Mouse (Mus musculus) induced T-regulatory cell, adult 2 months (primary cell): Measurements from ENCODE around the gene Opcml.

Source experiments
- DNase-seq: peaks from one replicate; pipeline ENCODE4 v3.0.0-alpha.2; 2012; ENCODE audit warnings: low read depth

Gene Opcml

DNA sequence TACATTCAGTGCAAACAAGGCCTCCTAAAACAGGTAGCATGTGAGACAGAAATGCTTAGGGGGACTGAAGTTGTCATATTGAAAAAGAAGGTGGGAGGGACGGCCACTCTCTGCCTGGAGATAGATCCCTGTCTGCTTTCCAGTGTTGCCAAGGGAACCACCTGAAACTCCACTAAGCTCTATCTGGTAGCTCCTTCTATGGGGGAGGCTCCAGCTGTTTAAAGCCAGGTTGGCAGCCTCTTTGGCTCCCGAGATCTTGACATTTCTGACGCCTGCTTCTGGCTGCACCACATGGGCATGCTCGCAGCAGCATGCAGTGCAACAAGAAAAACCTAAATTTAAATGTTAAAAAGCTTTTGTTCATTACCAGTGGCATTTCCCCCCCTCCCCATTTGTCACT, 537.4 kb downstream of the Opcml start:
- no peak for DNase-seq

DNA sequence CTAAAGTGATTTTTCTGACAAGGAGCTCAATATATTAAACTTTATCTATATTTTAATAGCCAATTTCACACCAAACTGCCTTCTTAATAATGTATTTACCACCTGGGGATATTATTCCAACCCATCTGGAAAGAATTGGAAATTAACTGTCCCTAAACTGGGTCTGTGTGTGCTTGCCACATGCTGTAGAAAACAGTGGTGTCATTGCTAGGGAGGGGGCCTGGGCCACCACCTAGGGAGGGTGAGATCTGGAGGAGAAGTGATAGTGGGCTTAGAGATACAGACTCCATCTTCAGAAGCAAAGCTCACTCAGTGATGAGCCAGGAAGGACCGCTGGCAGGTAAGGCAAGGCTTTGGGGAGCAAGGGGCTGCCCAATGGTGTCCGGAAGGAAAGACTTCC, 537.9 kb downstream of the Opcml start:
- DNase-seq, result no peak

DNA sequence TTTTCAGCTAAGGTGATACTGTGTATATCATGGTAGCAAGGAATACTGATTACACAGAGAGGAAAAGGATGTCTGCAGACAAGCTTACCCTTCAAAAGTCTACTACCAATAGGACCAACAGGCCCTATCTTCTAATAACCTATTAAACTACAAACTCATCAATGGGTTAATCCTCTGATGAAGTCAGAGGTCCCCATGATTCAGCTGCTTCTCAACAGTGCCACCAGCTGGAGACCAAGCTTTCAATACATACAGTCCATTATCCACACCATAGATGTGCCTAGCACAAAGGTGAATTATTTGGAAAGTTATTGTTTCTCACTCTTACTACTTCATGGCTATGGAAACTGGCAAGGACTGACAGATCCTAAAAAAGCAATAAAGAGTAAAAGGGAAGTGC, 538.9 kb downstream of the Opcml start:
- no peak for DNase-seq

DNA sequence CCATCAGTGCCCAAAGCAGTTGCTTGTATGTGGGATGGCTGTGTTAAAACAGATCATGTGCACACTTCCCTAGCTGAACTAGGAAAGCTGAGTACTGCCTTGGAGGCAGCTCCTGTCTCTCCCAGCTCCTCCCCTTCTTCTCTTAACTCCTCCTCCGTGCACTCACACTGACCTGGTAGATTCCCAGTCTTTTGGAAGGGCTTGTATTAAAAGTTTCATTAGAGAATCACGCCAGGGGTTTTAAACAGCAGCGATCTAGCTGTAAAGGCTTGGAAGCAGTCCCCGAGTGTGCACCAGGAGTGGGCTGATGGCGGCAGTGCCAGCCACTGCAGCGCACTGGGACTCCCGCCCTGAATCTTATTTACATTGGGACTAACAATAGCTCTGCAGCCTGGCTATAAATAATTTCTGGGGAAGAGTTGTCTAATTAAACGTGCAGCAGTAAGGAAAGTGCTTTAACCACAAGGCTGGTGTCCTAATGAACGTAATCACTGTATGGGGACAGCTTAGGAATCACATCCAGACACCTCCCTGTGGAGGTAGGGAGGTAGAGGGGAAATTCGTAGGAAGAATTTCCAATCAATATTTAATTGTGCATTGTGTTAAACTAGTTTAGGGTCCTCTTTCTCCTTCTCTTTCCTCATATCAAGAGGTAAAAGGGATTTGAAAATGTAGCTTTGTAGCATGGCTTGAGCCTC, 546.1 kb downstream of the Opcml start:
- no peak for DNase-seq

DNA sequence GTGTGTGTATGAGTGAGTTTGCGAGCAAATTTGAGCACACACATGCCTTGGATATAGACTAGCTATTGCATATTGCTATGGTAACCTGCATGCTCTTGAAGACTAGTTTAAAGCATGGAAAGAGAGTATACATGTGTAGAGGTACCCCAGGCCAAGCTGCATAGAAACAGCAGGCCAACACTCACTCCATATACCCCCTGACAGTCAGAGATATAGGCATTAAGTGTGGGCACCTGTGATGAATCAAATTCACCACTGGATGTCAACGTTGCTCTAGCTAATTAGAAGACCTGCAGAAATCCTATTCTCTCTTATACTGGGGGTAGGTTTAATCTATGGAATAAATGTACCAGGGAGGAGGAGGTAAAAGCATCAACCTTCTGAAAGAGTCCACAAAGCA, 547.3 kb downstream of the Opcml start:
- DNase-seq, result no peak

GRCm38 (mm10) chr9:28354978-28355377, 564.4 kb downstream of the Opcml start:
- DNase-seq, result no peak

DNA sequence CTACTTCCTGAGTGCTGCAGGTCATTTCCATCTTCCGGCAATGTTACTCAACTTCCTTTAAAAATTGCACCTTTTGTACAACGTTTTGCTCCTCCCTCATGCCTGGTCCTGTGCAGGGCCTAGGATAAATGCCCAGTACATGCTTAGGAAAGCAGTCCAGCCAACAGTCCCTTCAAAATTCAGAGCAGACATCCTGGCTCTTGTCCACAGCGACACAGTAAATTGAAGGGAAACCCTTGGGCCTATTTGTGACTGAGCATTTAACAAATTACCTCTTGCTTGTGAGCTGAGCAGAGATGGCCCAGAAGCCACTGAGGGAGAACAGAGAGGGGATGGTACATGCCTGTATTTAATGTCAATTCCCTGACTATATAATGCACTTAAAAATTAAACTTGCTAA, 567.4 kb downstream of the Opcml start:
- DNase-seq, result no peak

GRCm38 (mm10) chr9:28360691-28361090, 570.1 kb downstream of the Opcml start:
- DNase-seq, result no peak

GRCm38 (mm10) chr9:28364473-28365159, 574.0 kb downstream of the Opcml start:
- no peak for DNase-seq

GRCm38 (mm10) chr9:28365160-28365473, 574.5 kb downstream of the Opcml start:
- no peak for DNase-seq

- DNase-seq, result no peak
Measured at GRCm38 (mm10) chr9:28386527-28387175, 596.1 kb downstream of the Opcml start.

- DNase-seq, result no peak
Measured at GRCm38 (mm10) chr9:28395222-28395621, 604.6 kb downstream of the Opcml start.

- no peak for DNase-seq
Measured at GRCm38 (mm10) chr9:28395638-28396037, 605.1 kb downstream of the Opcml start.

GRCm38 (mm10) chr9:28402770-28403650, 612.4 kb downstream of the Opcml start:
- DNase-seq, result no peak

GRCm38 (mm10) chr9:28403831-28404562, 613.4 kb downstream of the Opcml start:
- DNase-seq, result no peak

GRCm38 (mm10) chr9:28404616-28405015, 614.0 kb downstream of the Opcml start:
- DNase-seq, result no peak

DNA sequence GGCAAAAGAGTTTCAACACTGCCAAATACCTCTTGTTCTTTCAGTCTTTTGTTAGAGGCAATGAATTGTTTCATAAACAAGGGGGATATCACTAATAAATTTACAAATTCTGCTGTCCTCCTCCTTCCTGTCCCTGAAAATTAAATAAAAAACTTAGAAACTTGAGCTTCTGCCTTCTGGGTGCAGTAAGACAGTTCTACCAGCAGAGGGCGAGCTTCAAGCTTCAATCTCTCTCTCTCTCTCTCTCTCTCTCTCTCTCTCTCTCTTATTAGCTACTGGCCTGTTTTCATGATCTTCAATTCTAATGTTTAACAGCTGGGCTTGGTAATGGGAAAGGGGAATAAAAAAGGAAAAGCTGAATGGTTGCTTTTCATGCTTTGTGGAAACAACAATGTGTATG, 615.2 kb downstream of the Opcml start:
- peak; percentile 7 for DNase-seq

DNA sequence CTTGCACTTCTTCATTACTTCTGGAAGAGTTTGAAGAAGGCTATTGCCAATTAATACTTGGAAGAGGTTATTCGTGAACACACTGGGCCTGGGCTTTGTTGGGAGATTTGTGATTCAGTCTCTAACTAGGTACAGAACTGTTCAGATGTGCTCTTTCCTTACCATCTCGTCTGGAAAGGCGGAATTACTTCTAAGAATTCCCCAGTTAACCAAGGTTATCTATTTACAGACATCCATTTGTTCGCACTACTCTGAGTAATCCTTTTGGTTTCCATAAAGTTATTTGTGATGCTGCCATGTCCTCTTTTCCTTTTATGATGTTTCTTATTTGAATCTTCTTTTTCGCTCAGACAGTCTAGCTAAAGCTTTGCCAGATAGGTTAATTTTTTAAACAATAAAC, 630.2 kb downstream of the Opcml start:
- no peak for DNase-seq

GRCm38 (mm10) chr9:28423407-28423806, 632.8 kb downstream of the Opcml start:
- no peak for DNase-seq

- DNase-seq, result no peak
Measured at GRCm38 (mm10) chr9:28432159-28432558, 641.6 kb downstream of the Opcml start.

GRCm38 (mm10) chr9:28438752-28439151, 648.2 kb downstream of the Opcml start:
- DNase-seq, result no peak
